ENCODE assay signal across 8 mouse cellular contexts in the genomic region with DNA sequence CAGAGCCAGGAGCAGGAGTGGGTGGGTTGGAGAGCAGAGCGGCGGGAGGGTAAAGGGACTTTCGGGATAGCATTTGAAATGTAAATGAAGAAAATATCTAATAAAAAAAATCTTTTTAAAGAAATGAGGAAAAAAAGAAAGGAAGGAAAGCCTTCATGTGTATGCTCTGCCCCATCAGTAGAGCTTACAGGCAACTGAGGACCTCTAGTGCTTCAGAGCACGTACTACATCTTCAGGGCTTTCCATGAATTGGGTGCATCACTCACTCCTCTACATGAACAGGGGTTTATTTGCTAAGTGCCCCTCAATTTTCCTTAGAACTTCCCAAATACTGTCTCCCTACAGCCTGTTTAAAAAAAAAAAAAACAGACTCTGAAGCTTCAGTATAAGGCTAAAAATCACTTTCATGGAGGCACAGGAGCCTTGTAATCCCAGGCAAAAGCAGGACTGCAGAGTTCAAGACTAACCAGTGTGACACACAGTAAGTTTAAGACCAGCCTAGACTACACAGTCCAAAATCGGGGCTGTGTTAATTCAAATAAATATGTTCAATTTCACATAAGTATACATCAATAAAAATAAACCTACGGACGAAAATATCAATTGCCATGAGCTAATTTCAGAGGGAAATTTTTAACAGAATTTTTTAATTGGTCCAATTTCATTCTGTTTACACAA. TPM values are rescaled to one million over a fixed set of nuclear protein-coding genes. Genes with fewer than 3 reads are reported as not detected.
DNase-seq lines count a peak whose midpoint lies in the region; ATAC-seq lines count a peak whose summit lies in the region.

No protein-coding gene starts in this region.

- H3K4me3 ChIP-seq in forebrain, embryonic 11.5 days (ENCODE audit: low read depth, low read length): no peak overlapping the region
- no peak overlapping the region for H3K4me3 ChIP-seq in forebrain, embryonic 10.5 days
- no peak overlapping the region for H3K4me3 ChIP-seq in lung, embryonic 16.5 days (ENCODE audit: low read length)

- H3K27ac ChIP-seq in forebrain, embryonic 11.5 days (ENCODE audit: low read depth, low read length): no peak overlapping the region
- no peak overlapping the region for H3K27ac ChIP-seq in forebrain, embryonic 10.5 days
- no peak overlapping the region for H3K27ac ChIP-seq in lung, embryonic 16.5 days (ENCODE audit: low read length)

- WGBS in forebrain, embryonic 11.5 days: 76% methylated on average over 7 of the region's 7 CpGs
- 80% methylated on average over 7 of the region's 7 CpGs for WGBS in forebrain, embryonic 10.5 days
- WGBS in lung, embryonic 16.5 days: 80% methylated on average over 7 of the region's 7 CpGs

- no peak overlapping the region for H3K4me2 ChIP-seq in forebrain, embryonic 11.5 days (ENCODE audit: low read depth, low read length, severe bottlenecking)
- H3K4me2 ChIP-seq in lung, embryonic 16.5 days (ENCODE audit: low read depth, low read length): no peak overlapping the region

- no peak for DNase-seq in forebrain, embryonic 11.5 days (ENCODE audit: low spot score)
- no peak for DNase-seq in forebrain, embryonic 10.5 days (ENCODE audit: extremely low spot score, low spot score)
- DNase-seq in lung, postnatal 4 days: no peak
- DNase-seq in gastrocnemius, postnatal 4 days (ENCODE audit: low spot score in 2 of 2): no peak
- DNase-seq in left cerebral cortex, postnatal 10 days (ENCODE audit: extremely low spot score in 1 of 2, low spot score in 2 of 2): no peak

- no peaks in the 10 kb centered on the region for H3K36me3 ChIP-seq in forebrain, embryonic 11.5 days (ENCODE audit: control insufficient read depth, insufficient read depth, low read length)
- no peaks in the 10 kb centered on the region for H3K36me3 ChIP-seq in forebrain, embryonic 10.5 days (replicated peaks)
- no peaks in the 10 kb centered on the region for H3K36me3 ChIP-seq in lung, embryonic 16.5 days (ENCODE audit: control insufficient read depth, insufficient read depth, low read length)

- no peaks in the 10 kb centered on the region for H3K27me3 ChIP-seq in forebrain, embryonic 11.5 days (ENCODE audit: control insufficient read depth, insufficient read depth, low read length)
- no peaks in the 10 kb centered on the region for H3K27me3 ChIP-seq in forebrain, embryonic 10.5 days (ENCODE audit: poor library complexity, severe bottlenecking)
- H3K27me3 ChIP-seq in lung, embryonic 16.5 days (ENCODE audit: control insufficient read depth, insufficient read depth, low read depth, low read length): no peaks in the 10 kb centered on the region

- intact Hi-C loops in left cerebral cortex, postnatal 10 days (cut with DNase I): loop anchor here (10.0 kb wide), 1 partner anchor 253 kb away; a partner anchor contains a TSS

- 0 out of 2 replicates have a peak, but pooled peaks have one; percentile 39 for ATAC-seq in forebrain, embryonic 11.5 days (replicated peaks; ENCODE audit: low FRiP score)
- ATAC-seq in lung, embryonic 16.5 days (ENCODE audit: low read depth): 0 out of 2 replicates have a peak, but pooled peaks have one; percentile 41
- ATAC-seq in erythroid progenitor cell, adult 5-6 weeks (replicated peaks; ENCODE audit: low FRiP score, poor library complexity, severe bottlenecking): peak; percentile 87
- peak; percentile 79 for ATAC-seq in megakaryocyte-erythroid progenitor cell, adult 5-6 weeks (replicated peaks; ENCODE audit: low FRiP score, low TSS enrichment, poor library complexity, severe bottlenecking)

- no peaks in the 10 kb centered on the region for H3K4me1 ChIP-seq in forebrain, embryonic 11.5 days (replicated peaks; ENCODE audit: control insufficient read depth, insufficient read depth, low read length)
- H3K4me1 ChIP-seq in forebrain, embryonic 10.5 days: no peaks in the 10 kb centered on the region
- H3K4me1 ChIP-seq in lung, embryonic 16.5 days (replicated peaks; ENCODE audit: control insufficient read depth, insufficient read depth, low read length): peaks cover 12% of the 10 kb centered on the region

- no peaks in the 10 kb centered on the region for H3K9me3 ChIP-seq in forebrain, embryonic 11.5 days (ENCODE audit: control insufficient read depth, low read length)
- no peaks in the 10 kb centered on the region for H3K9me3 ChIP-seq in forebrain, embryonic 10.5 days
- H3K9me3 ChIP-seq in lung, embryonic 16.5 days (ENCODE audit: control insufficient read depth, low read length): no peaks in the 10 kb centered on the region

- no peak overlapping the region for H3K9ac ChIP-seq in forebrain, embryonic 11.5 days (ENCODE audit: low read length)
- H3K9ac ChIP-seq in lung, embryonic 16.5 days (ENCODE audit: low read length): no peak overlapping the region

RNA-seq across cellular contexts. Expression of a gene that starts 4.0 kb away (rescaled TPM):
- polyA plus RNA-seq in forebrain, embryonic 11.5 days (2014; fragmentation: Nextera tagmentation; extraction: Ambion mirVana): 0.96 and 1.9 TPM in 2 replicates
- polyA plus RNA-seq in forebrain, embryonic 10.5 days (2016; fragmentation: Nextera tagmentation; extraction: Ambion mirVana): 0.86 and 1.4 TPM in 2 replicates
- polyA plus RNA-seq in lung, embryonic 16.5 days (2015; fragmentation: Nextera tagmentation; extraction: Ambion mirVana): 3.5 and 5.2 TPM in 2 replicates
- 7.1 TPM in 1 of 2 replicates, not detected in the other for total RNA-seq in erythroid progenitor cell, adult 5-6 weeks (2015; ENCODE audit: low replicate concordance)
- total RNA-seq in erythroid progenitor cell, adult 5-6 weeks (2017; ENCODE audit: low replicate concordance): 2.4 TPM in 1 of 2 replicates, not detected in the other
- not detected in 2 replicates for total RNA-seq in megakaryocyte-erythroid progenitor cell, adult 5-6 weeks (2014; fragmentation: Nextera tagmentation)
- total RNA-seq in megakaryocyte-erythroid progenitor cell, adult 5-6 weeks (2017): 0.46 and 0.56 TPM in 2 replicates
- total RNA-seq in gastrocnemius, postnatal 4 days (2021): under 1 TPM; 0.52 to 0.96 TPM
- 1 to 10 TPM; 1.1 to 3.1 TPM for total RNA-seq in left cerebral cortex, postnatal 10 days (2021)

RNA-seq across cellular contexts. Expression of a gene that starts 38.3 kb away (rescaled TPM):
- polyA plus RNA-seq in forebrain, embryonic 11.5 days (2014; fragmentation: Nextera tagmentation; extraction: Ambion mirVana): 4.8 and 5.5 TPM in 2 replicates
- 3.0 and 3.7 TPM in 2 replicates for polyA plus RNA-seq in forebrain, embryonic 10.5 days (2016; fragmentation: Nextera tagmentation; extraction: Ambion mirVana)
- polyA plus RNA-seq in lung, embryonic 16.5 days (2015; fragmentation: Nextera tagmentation; extraction: Ambion mirVana): 5.4 and 5.5 TPM in 2 replicates
- 3.8 and 7.6 TPM in 2 replicates for total RNA-seq in erythroid progenitor cell, adult 5-6 weeks (2015; ENCODE audit: low replicate concordance)
- total RNA-seq in erythroid progenitor cell, adult 5-6 weeks (2017; ENCODE audit: low replicate concordance): 4.9 and 10.9 TPM in 2 replicates
- 9.7 and 16.2 TPM in 2 replicates for total RNA-seq in megakaryocyte-erythroid progenitor cell, adult 5-6 weeks (2014; fragmentation: Nextera tagmentation)
- 17.3 and 18.7 TPM in 2 replicates for total RNA-seq in megakaryocyte-erythroid progenitor cell, adult 5-6 weeks (2017)
- 10 to 100 TPM; 35.9 to 43.5 TPM for total RNA-seq in gastrocnemius, postnatal 4 days (2021)
- total RNA-seq in left cerebral cortex, postnatal 10 days (2021): 10 to 100 TPM; 16.8 to 17.8 TPM
